Mouse (Mus musculus) liver, embryonic 11.5 days (tissue): ENCODE results near the gene Pcbp1. TPM values are rescaled to one million over a fixed set of nuclear protein-coding genes. Genes with fewer than 3 reads are reported as not detected.

Experiments used
- ATAC-seq: fragments of 200-750 bp; cut with Nextera tagmentation; replicated peaks from 2 replicates; pipeline ENCODE4 v1.8.0; 2017; ENCODE audit warnings: moderate number of reproducible peaks, mild to moderate bottlenecking, moderate TSS enrichment, moderate library complexity; ENCODE audit not compliant: low FRiP score
- DNase-seq: peaks from one replicate; pipeline ENCODE4 v3.0.0-alpha.2; 2017; ENCODE audit warnings: low spot score
- H3K27ac ChIP-seq: fragments of 300-500 bp; sonication (generic); 2 replicates; pipeline ENCODE4 v1.5.1; 2014; ENCODE audit warnings: mild to moderate bottlenecking, low read depth, low read length, control low read depth
- H3K27me3 ChIP-seq: fragments of 300-500 bp; sonication (generic); replicated peaks from 2 replicates; pipeline ENCODE4 v1.6.1; 2014; ENCODE audit warnings: low read length, mixed read lengths; ENCODE audit not compliant: control insufficient read depth, insufficient read depth
- H3K36me3 ChIP-seq: fragments of 300-500 bp; sonication (generic); 2 replicates; pipeline ENCODE4 v1.6.1; 2014; ENCODE audit warnings: mild to moderate bottlenecking, low read length, moderate library complexity, mixed read lengths; ENCODE audit not compliant: control insufficient read depth, insufficient read depth
- H3K4me1 ChIP-seq: fragments of 300-500 bp; sonication (generic); replicated peaks from 2 replicates; pipeline ENCODE4 v1.6.1; 2014; ENCODE audit warnings: low read length, mixed read lengths; ENCODE audit not compliant: control insufficient read depth, insufficient read depth
- H3K4me2 ChIP-seq: fragments of 300-500 bp; sonication (generic); 2 replicates; pipeline ENCODE4 v1.6.1; 2014; ENCODE audit warnings: mild to moderate bottlenecking, control low read depth, moderate library complexity
- H3K4me3 ChIP-seq: fragments of 300-500 bp; sonication (generic); 2 replicates; pipeline ENCODE4 v1.5.1; 2014; ENCODE audit warnings: low read depth, low read length, control low read depth
- H3K9ac ChIP-seq: fragments of 300-500 bp; sonication (generic); 2 replicates; pipeline ENCODE4 v1.6.1; 2014; ENCODE audit warnings: low read depth, low read length, control low read depth
- H3K9me3 ChIP-seq: fragments of 300-500 bp; sonication (generic); 2 replicates; pipeline ENCODE4 v1.6.1; 2016; ENCODE audit warnings: low read length, inconsistent platforms, mixed read lengths; ENCODE audit not compliant: control insufficient read depth
- WGBS: fragments of 180-500 bp; shearing (Covaris S2); extraction: QIAGEN DNeasy Blood & Tissue Kit; methylation state at CpG from one replicate; pipeline ENCODE4 v1.1.7; 2014; 5-methylcytosine and 5-hydroxymethylcytosine counted together
- polyA plus RNA-seq: library from polyadenylated mRNA; unstranded; fragments of >200 nt; fragmentation: Nextera tagmentation; extraction: Ambion mirVana; gene quantifications from 2 replicates; pipeline ENCODE4 v1.2.1, GENCODE M21; 2014

Pcbp1 gene
- polyA plus RNA-seq, 1 experiment from 2014 or later: 543 TPM

GRCm38 (mm10) chr6:86527766-86528450 lies 1.8 kb upstream of the Pcbp1 start:
- Histone ChIP-seq H3K27me3 (no peaks in the 10 kb centered on the region), H3K4me1 (peaks cover 14% of the 10 kb centered on the region), H3K36me3 (peaks cover 9% of the 10 kb centered on the region; the same call in 1 of the 2 replicates), H3K4me3 (peak overlapping the region; percentile 85), H3K4me2 (peak overlapping the region; percentile 77), H3K27ac (peak overlapping the region; percentile 99; the same call in 1 of the 2 replicates), H3K9me3 (no peaks in the 10 kb centered on the region), H3K9ac (peak overlapping the region; percentile 99)
- 70% methylated on average over 1 of the region's 4 CpGs for WGBS
- DNase-seq: no peak
- ATAC-seq: no peak

GRCm38 (mm10) chr6:86526961-86527740 lies 1.0 kb upstream of the Pcbp1 start:
- peak overlapping the region; percentile 99 for H3K9ac ChIP-seq
- ATAC-seq (peak; percentile 54), DNase-seq (peak; percentile 91)
- peak overlapping the region; percentile 85 for H3K4me3 ChIP-seq
- no peaks in the 10 kb centered on the region for H3K27me3 ChIP-seq
- H3K36me3 ChIP-seq: peaks cover 7% of the 10 kb centered on the region; the same call in 1 of the 2 replicates
- no peaks in the 10 kb centered on the region for H3K9me3 ChIP-seq
- H3K4me1 ChIP-seq: peaks cover 17% of the 10 kb centered on the region
- WGBS: 5% methylated on average over 49 of the region's 49 CpGs
- peak overlapping the region; percentile 99 for H3K27ac ChIP-seq
- peak overlapping the region; percentile 77 for H3K4me2 ChIP-seq

- Histone ChIP-seq H3K9me3 (no peaks in the 10 kb centered on the region), H3K9ac (peak overlapping the region; percentile 99), H3K36me3 (peaks cover 8% of the 10 kb centered on the region; the same call in 1 of the 2 replicates), H3K4me1 (peaks cover 17% of the 10 kb centered on the region), H3K27me3 (no peaks in the 10 kb centered on the region), H3K4me2 (peak overlapping the region; percentile 77), H3K27ac (peak overlapping the region; percentile 99), H3K4me3 (peak overlapping the region; percentile 85)
- ATAC-seq (peak; percentile 21), DNase-seq (peak; percentile 87)
- 0% methylated on average over 36 of the region's 36 CpGs for WGBS
Observed at GRCm38 (mm10) chr6:86525646-86526031, 482 bp downstream of the Pcbp1 start.

- Histone ChIP-seq H3K36me3 (peaks cover 8% of the 10 kb centered on the region; the same call in 1 of the 2 replicates), H3K27ac (peak overlapping the region; percentile 99), H3K4me1 (peaks cover 17% of the 10 kb centered on the region), H3K9ac (peak overlapping the region; percentile 99), H3K27me3 (no peaks in the 10 kb centered on the region), H3K4me3 (peak overlapping the region; percentile 85), H3K4me2 (peak overlapping the region; percentile 77), H3K9me3 (no peaks in the 10 kb centered on the region)
- ATAC-seq: peak; percentile 44
- under 1% methylated on average over 51 of the region's 51 CpGs for WGBS
- peak; percentile 83 for DNase-seq
Observed at GRCm38 (mm10) chr6:86524879-86525645, 1.1 kb downstream of the Pcbp1 start.

GRCm38 (mm10) chr6:86523755-86524434 lies 2.2 kb downstream of the Pcbp1 start:
- peaks cover 5% of the 10 kb centered on the region; the same call in 1 of the 2 replicates for H3K36me3 ChIP-seq
- no peaks in the 10 kb centered on the region for H3K27me3 ChIP-seq
- peaks cover 17% of the 10 kb centered on the region for H3K4me1 ChIP-seq
- DNase-seq: peak; percentile 48
- H3K4me2 ChIP-seq: peak overlapping the region; percentile 77
- no peak for ATAC-seq
- peak overlapping the region; percentile 85 for H3K4me3 ChIP-seq
- under 1% methylated on average over 15 of the region's 15 CpGs for WGBS
- peak overlapping the region; percentile 72 for H3K27ac ChIP-seq
- H3K9ac ChIP-seq: peak overlapping the region; percentile 87
- no peaks in the 10 kb centered on the region for H3K9me3 ChIP-seq

GRCm38 (mm10) chr6:86523242-86523754 lies 2.8 kb downstream of the Pcbp1 start:
- peak overlapping the region; percentile 85 for H3K4me3 ChIP-seq
- peak overlapping the region; percentile 77 for H3K4me2 ChIP-seq
- no peaks in the 10 kb centered on the region for H3K27me3 ChIP-seq
- peak overlapping the region; percentile 87 for H3K9ac ChIP-seq
- 40% methylated on average over 3 of the region's 3 CpGs for WGBS
- H3K36me3 ChIP-seq: peaks cover 5% of the 10 kb centered on the region; the same call in 1 of the 2 replicates
- H3K9me3 ChIP-seq: no peaks in the 10 kb centered on the region
- peaks cover 17% of the 10 kb centered on the region for H3K4me1 ChIP-seq
- no peak for ATAC-seq
- DNase-seq: peak; percentile 37
- H3K27ac ChIP-seq: peak overlapping the region; percentile 72

- Histone ChIP-seq H3K4me3 (peak overlapping the region; percentile 25; the same call in 1 of the 2 replicates), H3K9ac (no peak overlapping the region), H3K27me3 (no peaks in the 10 kb centered on the region), H3K4me2 (peak overlapping the region; percentile 77), H3K27ac (no peak overlapping the region), H3K4me1 (peaks cover 10% of the 10 kb centered on the region), H3K9me3 (no peaks in the 10 kb centered on the region), H3K36me3 (peaks cover 5% of the 10 kb centered on the region; the same call in 1 of the 2 replicates)
- ATAC-seq (no peak), DNase-seq (peak; percentile 34)
- WGBS: 85% methylated on average over 5 of the region's 5 CpGs
Observed at GRCm38 (mm10) chr6:86522001-86522911, 3.9 kb downstream of the Pcbp1 start.
